Mouse (Mus musculus): Measurements from ENCODE around the gene Zfp169.

DNA sequence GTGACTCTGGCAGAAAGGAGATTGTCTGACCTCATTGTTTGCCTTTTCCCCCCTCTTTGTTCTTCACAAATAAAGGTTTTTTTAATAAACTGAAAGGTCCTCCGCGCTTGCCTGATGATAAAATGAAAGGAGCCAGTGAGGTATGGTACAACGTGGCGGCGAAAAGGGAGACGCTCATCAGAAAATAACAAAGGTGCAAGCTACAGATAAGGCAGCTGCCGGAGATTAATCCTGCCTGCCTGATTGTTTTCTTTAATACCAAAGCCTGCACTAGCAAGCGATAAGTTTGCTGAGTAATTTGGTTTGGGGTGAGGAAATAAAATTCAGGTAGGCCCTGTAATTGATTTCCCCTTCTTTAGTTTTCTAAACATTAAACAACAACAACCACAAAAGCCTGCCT is 69.3 kb downstream of the Zfp169 start:
- TF ChIP-seq CTCF (conservative IDR thresholded peaks at IDR 0.05 in 1 of 2, IDR thresholded peaks at IDR 0.05 in 1 of 2; ENCODE audit: low read depth in 2 of 2, low read length in 2 of 2), result no peak
- TF ChIP-seq JUND (conservative IDR thresholded peaks at IDR 0.05; ENCODE audit: low read depth, low read length), result no peak
- no peak for TF ChIP-seq POLR2A (IDR thresholded peaks at IDR 0.05; ENCODE audit: low read depth, low read length)
- TF ChIP-seq CHD2 (IDR thresholded peaks at IDR 0.05; ENCODE audit: low read length), result no peak
- no peak for TF ChIP-seq ETS1 (conservative IDR thresholded peaks at IDR 0.05; ENCODE audit: low read depth, low read length)
- no peak for TF ChIP-seq SMC3 (IDR thresholded peaks at IDR 0.05; ENCODE audit: low read depth, low read length)
- TF ChIP-seq TCF12 (IDR thresholded peaks at IDR 0.05; ENCODE audit: low read depth, low read length), result no peak
- no peak for TF ChIP-seq USF1 (IDR thresholded peaks at IDR 0.05; ENCODE audit: low read depth, low read length)

Measured in CH12.LX (cell line).